ENCODE assay signal across 17 mouse cellular contexts in genomic region chr2:97037024-97037814, GRCm38 (mm10).
"Had no signal": no experiment of that assay in that cellular context is flagged by ENCODE, and none has a peak within 500 bp of the region (broad histone marks: within the 10 kb centered on the region; RNA-seq: fewer than 3 reads in every experiment).

No protein-coding gene starts in this region.

- H3K27ac ChIP-seq: kidney, postnatal 0 days; limb, embryonic 12.5 days; liver, embryonic 13.5 days; lung, embryonic 15.5 days; macrophage had no signal

- H3K9me3 ChIP-seq: limb, embryonic 12.5 days; liver, embryonic 13.5 days; lung, embryonic 15.5 days had no signal

- H3K4me1 ChIP-seq: limb, embryonic 12.5 days; liver, embryonic 13.5 days; lung, embryonic 15.5 days; megakaryocyte, embryonic 14.5 days had no signal

- ATAC-seq: liver, postnatal 0 days had no signal

- H3K36me3 ChIP-seq: limb, embryonic 12.5 days; liver, embryonic 13.5 days; lung, embryonic 15.5 days had no signal

- H3K4me3 ChIP-seq: limb, embryonic 12.5 days; liver, embryonic 13.5 days; lung, embryonic 15.5 days; megakaryocyte, embryonic 14.5 days had no signal

- H3K9ac ChIP-seq: limb, embryonic 12.5 days; liver, embryonic 13.5 days; liver, postnatal 0 days; lung, embryonic 15.5 days had no signal

- H3K4me2 ChIP-seq: limb, embryonic 12.5 days; liver, embryonic 13.5 days; lung, embryonic 15.5 days; midbrain, embryonic 11.5 days had no signal

- H3K27me3 ChIP-seq: limb, embryonic 12.5 days; liver, embryonic 13.5 days; lung, embryonic 15.5 days; megakaryocyte, embryonic 14.5 days had no signal

- DNase-seq: kidney, postnatal 36 days; layer of hippocampus, adult 9-11 months; layer of hippocampus, postnatal 36 days; liver; liver, embryonic 13.5 days; liver, postnatal 0 days; lung, postnatal 14 days; right cerebral cortex, postnatal 4 days; spleen, adult 18-20 months; thymus, adult 18-20 months; thymus, postnatal 14 days had no signal
